Mouse (Mus musculus): ENCODE data around the gene Gm20503. TPM values are rescaled to one million over a fixed set of nuclear protein-coding genes. Genes with fewer than 3 reads are reported as not detected.

The Gm20503 gene
- total RNA-seq, 2 experiments from 2014 or later = 4.8 to 7.4 TPM

DNA sequence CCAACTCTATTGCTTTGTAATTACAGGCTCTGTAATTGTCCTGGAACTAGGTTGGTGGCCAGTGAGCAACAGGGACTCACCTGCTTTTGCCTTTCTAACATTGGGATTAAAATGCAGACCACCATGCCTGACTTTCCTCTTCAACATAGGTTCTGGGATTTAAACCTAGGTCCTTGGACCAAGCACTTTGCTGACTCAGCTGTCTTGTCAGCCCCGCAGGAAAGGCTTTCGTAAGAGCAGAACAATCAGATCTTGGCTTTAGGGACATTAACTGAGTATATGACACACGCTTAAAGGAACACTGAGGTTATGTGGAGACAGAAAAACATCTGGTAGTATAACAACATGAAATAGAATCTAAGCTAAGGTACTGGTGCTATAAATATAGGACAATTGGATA is 54.9 kb downstream of the Gm20503 start:
- no peak for DNase-seq (ENCODE audit: low spot score)
- intact Hi-C loops (cut with DNase I) = no loop called here

DNA sequence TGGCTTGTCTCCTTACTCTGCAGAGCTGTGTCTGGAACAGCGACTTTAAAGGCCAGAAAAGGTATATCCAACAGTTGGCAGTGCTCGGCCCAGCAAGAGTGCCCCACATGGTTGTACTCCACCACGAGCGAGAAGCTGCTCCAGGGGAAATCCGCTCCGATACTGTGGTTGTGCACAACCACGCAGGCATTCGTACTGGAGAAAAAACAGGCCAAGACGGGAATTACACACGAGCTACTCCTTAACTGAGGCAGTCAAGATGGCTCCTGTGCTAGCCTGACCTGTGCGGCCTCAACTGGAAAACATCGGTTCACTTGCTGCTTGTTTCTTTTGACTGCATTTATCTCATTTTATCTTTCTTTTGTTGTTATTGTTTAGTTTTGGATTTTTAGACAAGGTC is 59.5 kb downstream of the Gm20503 start:
- no peak for DNase-seq (ENCODE audit: low spot score)
- intact Hi-C loops (cut with DNase I) = no loop called here

DNA sequence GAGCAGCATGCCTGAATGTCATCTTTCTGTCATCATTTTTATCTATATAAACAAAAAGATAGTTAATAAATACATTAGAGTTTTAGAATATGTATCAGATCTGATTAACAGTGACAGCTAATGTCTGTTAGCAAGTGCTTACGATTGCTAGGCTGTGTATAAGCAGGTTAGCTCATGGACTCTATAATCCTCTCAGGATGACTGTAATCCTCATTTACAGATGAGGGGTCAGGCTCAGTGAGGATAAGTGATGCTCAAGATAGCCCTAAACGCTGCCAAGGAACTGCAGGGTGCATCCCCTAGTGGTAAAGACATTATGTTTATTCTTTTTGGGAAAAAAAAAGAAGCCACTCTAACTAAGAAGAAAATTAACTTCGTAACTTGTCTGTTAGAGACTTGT is 66.3 kb downstream of the Gm20503 start:
- DNase-seq (ENCODE audit: low spot score) = no peak
- intact Hi-C loops (cut with DNase I) = no loop called here

DNA sequence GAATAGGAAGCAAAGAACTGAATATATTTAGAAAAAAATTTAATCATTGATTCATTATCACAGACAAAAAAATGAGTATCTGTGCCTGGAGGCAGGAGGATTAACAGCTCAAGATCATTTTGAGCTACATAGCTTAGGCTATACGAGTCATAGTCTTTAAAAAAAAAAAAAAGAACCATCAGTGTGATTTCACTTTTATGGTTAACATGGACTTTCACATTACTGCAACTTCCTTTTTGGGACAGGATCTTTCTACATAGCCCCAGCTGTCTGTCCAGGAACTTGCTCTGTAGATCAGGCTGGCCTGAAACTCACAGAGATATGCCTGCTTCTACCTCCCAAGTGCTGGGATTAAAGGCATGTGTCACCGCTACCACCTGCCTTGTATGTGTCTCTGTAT is 80.4 kb downstream of the Gm20503 start:
- intact Hi-C loops (cut with DNase I) = no loop called here
- no peak for DNase-seq (ENCODE audit: low spot score)

DNA sequence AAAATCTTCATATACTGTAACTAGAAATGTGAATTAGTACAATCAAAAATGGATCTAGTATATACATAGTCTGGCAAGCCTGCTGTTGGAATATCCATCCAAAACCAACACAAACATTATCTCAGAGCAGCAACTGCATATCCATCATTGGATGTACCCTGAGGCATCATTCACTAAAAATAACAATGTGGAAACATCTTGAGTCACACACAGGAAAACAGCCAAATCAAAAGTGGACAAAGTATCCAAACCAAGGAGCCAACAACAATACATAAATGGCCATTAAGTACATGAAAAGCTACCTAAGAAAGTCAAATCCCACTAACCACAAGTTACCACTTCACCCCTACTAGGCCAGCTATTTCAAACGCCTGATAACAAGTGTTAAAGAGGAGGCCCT is 86.4 kb downstream of the Gm20503 start:
- intact Hi-C loops (cut with DNase I) = no loop called here
- DNase-seq (ENCODE audit: low spot score) = no peak

Other genes starting within 250 kb of the Gm20503 start
- gene Olfr267, start 215.5 kb upstream of the Gm20503 start, total RNA-seq (2021) = under 1 TPM in 1 of 2 experiments, not detected in 1; 0.06 TPM
- gene Ecpas, start 90.5 kb upstream of the Gm20503 start, total RNA-seq (2021) = 100 to 1,000 TPM; 188 to 190 TPM
- not detected for gene Zkscan16, start 59.6 kb upstream of the Gm20503 start, total RNA-seq (2021)
- 1 to 10 TPM; 4.2 to 4.7 TPM for gene Ptgr1, start 16.1 kb upstream of the Gm20503 start, total RNA-seq (2021)
- gene Dnajc25, start 8.1 kb upstream of the Gm20503 start, total RNA-seq (2021) = 10 to 100 TPM; 17.6 to 18.2 TPM
- 10 to 100 TPM; 15.8 to 18.7 TPM for gene Gng10, start 31.9 kb downstream of the Gm20503 start, total RNA-seq (2021)
- not detected for gene AI481877, start 135.8 kb downstream of the Gm20503 start, total RNA-seq (2021)
- 10 to 100 TPM; 14.4 to 15.1 TPM for gene Ugcg, start 186.0 kb downstream of the Gm20503 start, total RNA-seq (2021)

All from heart, postnatal 25 days (tissue).